Mouse (Mus musculus): ENCODE data around the gene C1s1.
"Not testable (repeated sequence)": the region's sequence is repeated elsewhere in the genome, so short reads cannot be mapped to it uniquely, and the experiment has no call there.

- TF ChIP-seq CTCF (IDR thresholded peaks at IDR 0.05; ENCODE audit: low read depth); EP300 (optimal IDR thresholded peaks at IDR 0.05): not testable (repeated sequence)
These were observed 33.1 kb upstream of the C1s1 start for GRCm38 (mm10) chr6:124575155-124575678.
